Mouse (Mus musculus): ENCODE data around the gene Gm20388. TPM values are rescaled to one million over a fixed set of nuclear protein-coding genes. Genes with fewer than 3 reads are reported as not detected.

Gene Gm20388
- total RNA-seq, 2 experiments from 2014 or later: 1.3 to 8.5 TPM

DNA sequence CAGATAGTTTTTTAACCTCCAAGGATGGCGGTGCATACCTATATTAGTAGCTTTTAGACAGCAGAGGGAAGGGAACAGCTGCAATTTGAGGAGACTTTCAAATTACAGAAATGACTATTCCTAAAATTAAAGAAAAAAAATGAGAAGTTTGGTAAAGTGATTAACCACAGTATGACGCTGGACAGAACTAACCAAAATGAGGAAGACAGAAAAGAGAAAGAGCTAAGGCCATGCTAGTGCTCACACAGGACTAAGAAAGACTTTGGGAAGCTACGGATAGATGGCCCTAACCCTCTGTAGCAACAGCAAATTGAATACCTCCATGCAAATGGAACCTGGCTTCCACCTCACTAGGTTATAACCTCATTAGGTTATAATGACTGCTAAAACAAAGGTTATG lies 3012.3 kb downstream of the Gm20388 start:
- DNase-seq (ENCODE audit: low spot score in 2 of 2): no peak

DNA sequence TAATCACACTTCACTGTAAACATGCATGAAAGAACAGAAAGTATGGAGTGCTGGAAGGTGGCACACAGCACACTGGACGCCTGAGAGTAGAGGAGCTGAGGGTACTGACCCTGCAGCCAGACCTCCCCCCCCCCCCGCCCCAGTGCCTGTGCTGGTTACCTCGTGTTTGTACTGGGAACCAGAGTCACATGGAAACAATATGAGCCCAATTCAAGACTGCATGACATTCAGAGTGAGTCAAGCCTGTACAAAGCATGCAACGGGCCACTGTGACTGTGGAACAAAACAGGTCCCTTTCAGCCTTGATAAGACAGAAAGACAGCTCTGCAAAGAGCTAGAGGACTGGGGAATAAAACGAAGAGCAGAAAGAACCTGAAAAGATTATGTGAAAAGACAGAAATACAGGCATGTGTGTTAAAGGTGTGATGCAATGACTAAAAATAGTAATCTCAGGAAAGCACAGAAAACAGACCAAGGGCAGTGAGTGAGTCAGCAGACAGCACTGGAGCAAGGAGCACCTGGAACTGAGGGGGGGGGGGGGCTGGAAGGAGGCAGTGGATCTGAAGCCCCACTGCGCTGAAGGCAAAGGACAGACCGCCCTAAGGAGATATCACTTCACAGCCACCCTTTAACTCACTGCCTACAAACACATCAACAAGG lies 3012.9 kb downstream of the Gm20388 start:
- DNase-seq (ENCODE audit: low spot score in 2 of 2): no peak

DNA sequence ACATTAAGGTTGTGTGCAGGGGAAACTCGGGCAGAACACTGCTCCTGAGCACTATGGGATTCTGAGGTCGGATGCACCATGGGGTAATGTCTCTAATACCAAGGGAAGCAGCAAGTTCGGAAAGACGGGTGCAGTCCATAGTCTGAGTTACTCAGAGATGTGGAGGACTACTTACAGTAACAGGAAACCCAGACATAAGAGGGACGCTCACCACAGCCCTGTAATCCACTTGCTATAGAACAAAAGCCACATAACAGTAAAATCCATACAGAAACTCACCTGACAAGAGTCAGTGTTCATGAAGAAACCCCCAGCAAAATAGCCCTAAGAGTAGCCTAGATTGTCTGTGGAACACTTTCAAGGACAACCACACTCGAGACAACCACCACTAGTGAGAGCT lies 3013.4 kb downstream of the Gm20388 start:
- DNase-seq (ENCODE audit: low spot score in 2 of 2): no peak

DNA sequence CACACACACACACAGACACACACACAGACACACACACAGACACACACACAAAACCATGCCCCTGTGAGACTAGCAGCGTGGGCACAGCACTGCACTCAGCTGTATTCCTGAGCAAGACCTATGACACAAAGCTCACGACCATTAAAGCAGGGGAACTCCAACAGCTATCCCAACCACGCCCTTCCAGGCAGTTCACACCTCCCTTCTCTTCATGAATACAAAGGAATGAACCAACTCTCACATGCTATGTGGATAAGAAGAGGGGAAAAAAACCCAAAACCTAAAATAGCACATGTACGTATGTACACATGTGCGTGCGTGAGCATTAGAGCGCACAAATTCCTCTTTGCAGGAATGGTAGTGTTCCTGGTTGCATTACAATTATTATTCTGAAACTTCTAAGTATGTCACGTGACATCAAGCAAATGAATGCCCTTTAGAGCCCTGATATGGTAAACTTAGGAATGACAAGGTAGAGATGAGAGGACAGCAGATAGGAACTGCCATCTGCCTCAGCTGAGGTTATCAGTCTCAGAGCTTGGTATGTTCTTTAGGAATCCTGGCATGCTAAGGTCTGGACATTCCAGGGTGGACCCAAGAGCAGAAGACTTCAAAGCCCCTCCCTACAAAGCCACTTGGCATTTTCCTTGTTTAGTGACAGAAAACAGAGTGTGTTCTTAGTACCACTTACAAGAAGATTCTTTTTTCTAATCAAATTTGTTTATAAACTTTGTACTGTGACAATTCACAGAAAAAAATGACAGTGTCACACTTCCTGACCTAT lies 3015.5 kb downstream of the Gm20388 start:
- DNase-seq (ENCODE audit: low spot score in 2 of 2): no peak

DNA sequence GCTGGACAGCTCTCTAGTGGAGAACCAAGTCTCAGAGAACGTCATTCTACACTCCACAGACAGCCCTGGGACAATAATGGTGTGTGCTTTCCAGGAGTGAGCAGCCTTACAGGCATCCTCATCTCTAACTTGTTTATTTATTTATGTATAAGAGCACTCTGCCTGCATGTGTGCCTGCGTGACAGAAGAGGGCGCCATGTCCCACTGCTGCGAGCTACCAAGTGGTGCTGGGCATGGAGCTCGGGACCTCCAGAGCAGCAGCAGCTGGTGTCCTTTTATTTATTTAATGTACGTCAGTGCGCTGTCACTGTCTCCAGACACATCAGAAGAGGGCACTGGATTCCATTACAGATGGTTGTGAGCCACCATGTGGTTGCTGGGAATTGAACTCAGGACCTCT lies 3016.1 kb downstream of the Gm20388 start:
- no peak for DNase-seq (ENCODE audit: low spot score in 2 of 2)

DNA sequence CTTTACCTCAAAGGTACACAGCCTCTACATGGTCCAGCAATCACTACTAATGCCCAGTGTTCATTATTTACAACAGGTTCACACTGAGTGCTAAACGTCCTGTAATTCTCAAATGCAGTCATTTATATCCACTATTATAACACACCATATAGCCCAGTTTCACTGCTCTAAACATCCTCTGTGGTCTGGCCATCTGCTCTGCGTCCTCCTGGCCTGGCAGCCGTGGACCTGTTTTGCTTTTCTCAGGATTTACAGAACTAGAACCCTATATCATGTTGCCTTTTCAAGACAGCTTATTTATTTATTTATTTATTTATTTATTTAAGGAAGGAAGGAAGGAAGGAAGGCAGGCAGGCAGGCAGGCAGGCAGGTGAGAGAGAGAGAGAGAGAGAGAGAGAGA lies 3017.2 kb downstream of the Gm20388 start:
- no peak for DNase-seq (ENCODE audit: low spot score in 2 of 2)

DNA sequence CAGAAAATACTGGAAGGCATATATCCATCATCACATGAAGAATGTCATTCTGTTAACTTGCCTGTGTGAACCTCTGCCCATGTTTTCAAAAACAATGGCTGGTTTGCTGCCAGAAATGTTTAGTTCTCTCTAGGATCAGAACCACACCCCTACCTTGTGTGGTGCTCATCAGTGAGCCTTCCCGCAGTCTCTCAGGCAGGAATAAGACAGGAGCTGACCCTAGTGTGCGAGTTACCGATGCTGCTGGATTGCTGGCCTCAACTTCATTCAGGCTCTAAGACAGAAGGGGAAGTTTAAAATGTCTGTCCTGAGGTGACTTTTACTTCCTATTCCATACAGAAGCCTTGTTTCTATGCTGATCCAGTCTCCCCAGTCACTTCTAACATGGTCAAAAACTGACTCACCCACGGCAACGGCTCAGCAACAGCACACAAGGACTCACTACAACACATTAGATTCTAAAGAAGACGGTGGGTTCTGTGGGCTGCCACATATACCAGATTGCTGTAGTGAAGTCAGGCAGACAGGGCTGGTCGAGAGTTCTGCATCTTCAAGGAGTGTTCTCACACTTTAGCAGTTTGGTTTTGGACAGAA lies 3018.1 kb downstream of the Gm20388 start:
- no peak for DNase-seq (ENCODE audit: low spot score in 2 of 2)

DNA sequence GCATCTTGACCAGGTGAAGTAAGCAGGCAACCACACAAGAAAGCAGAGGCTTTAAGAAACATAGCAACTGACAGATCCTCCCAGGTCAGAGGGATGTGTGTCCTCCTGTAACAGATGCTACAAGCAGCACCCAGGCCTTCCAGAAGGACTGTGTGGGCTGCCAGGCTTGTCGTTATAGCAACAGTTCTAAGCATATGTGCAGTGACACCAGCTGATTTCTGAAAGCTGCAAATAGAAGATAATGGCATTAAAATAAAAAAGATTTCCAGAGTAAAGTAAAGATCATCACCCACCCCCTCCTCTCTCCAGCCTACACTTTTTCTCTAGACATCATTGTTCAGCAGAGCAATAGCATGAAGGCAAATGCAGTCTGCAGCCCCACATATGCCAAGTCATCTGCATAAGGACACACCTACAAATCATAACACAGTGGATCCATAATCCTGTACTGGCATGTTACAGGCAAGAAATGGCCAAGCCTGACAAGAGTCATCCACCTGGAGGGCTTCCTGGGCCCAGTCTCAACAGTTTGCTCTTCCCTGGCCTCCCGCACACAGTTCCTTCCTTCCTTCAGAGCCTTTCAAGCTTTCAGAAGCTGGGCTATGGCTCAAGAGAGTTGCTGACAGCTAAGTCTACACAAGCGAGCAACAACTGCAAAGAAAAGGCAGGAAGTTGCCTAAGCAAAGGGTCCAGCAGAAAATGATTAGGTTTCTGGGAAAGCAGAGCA lies 3021.4 kb downstream of the Gm20388 start:
- no peak for DNase-seq (ENCODE audit: low spot score in 2 of 2)

DNA sequence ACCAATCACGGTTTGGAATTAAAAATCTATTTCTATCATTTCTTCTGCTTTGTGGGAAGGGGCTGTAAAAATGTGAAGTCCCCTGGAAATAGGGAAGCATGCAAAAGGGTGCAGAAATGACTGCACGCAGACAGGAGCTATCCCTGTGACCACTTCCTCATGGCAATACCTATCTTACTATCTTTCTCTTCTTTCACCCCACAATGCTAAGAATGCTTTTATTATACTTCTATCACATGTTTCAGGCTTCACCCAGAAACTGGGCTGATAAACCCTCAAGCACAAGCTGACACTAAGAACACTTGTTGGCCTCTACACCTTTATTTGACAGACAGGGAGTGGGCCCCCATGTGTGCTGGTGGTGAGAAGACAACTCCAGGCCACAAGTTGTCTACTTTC lies 3021.9 kb downstream of the Gm20388 start:
- DNase-seq (ENCODE audit: low spot score in 2 of 2): no peak

DNA sequence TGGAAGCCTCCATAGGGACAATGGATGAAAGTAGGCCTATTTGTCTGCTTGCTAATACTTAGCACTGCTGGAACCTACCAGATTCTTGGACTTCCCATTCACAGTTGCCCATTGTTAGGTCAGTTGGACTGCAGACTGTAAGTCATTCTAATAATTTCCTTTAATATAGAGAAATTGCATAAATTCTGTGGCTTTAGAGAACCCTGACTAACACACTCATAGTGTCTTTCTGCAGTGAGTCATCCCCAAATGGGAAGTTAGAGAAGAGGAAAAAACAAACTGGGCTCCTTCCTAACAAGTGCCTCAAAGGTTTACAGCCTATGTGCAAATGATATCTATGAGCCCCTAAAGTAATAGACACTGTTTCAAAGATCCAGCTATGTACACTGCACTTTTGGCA lies 3023.3 kb downstream of the Gm20388 start:
- DNase-seq (ENCODE audit: low spot score in 2 of 2): no peak

DNA sequence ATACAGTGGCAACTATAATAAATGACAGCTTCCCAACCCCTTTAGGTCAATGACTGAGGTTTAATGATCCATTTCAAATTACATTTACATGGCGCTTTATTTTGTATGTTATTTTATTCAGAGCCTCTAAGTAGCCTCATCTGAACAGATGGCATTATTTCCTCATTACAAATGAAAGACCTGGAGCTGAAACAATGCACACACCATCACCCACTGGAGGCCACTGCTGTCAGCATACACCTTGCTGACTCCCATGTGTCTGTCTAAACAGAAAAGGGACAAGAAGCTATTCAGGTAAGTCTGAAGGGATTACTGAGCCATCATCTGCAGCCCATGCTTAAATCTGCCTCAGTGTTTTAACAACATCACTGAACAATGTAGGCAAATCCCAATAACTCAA lies 3024.5 kb downstream of the Gm20388 start:
- no peak for DNase-seq (ENCODE audit: low spot score in 2 of 2)

DNA sequence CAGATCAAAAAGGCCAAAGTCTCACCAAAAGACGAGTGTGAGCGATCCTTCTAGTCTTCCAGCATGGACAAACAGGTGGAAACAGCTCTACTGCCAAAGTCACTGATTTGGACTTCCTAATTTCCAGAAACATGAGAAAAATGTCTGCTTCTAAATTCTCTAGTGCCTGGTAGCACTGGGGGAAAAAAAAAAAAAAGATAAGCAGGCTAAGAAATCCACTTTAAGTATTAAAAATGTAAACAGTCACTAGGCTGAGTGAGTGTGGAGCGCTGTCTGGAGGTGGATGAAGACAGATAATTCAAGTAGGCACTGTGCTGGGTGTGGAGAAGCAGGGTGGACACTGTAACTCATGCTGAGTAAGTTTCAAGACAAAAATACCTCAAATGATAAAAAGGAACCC lies 3025.3 kb downstream of the Gm20388 start:
- DNase-seq (ENCODE audit: low spot score in 2 of 2): no peak

DNA sequence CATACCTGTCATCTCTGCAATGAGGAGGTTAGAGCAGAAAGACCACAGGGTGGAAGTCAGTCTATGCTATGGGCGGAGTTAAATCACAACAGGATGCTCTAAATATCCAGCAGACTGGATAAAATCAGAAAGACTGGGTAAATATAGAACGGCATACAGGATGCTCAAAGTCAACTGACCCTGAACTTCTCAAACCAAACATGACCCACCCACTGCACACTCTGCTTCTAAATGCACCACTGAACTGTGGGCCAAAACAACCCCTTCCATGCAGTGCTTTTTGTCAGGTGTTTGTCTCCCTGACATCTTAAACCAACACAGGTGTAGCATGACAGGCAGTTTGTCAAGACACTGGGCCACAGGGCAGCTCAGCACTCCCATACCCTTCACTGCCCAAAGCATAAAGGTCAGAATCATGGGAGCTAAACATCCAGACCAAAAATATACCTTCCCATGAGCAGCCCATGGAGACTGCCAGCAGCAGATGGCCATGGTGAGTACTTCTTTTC lies 3027.0 kb downstream of the Gm20388 start:
- DNase-seq (ENCODE audit: low spot score in 2 of 2): no peak

DNA sequence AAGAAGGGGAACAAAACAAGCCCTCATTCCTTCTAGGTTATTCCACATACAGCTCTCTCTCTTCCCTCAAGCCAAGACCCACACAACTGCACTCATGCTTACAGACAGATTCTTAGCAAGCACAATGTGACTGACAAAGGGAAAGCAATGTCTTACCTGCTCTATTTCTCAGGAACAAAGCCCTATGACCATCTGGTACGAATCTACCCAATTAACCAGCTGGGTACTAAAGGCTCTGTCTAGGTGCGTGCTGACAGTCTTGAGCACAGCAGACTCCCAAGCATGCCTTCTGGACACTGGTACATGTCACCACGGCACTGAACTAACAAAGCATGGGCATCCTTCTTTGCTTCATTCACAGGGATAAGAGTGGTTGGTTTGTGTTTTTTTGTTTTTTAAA lies 3027.5 kb downstream of the Gm20388 start:
- DNase-seq (ENCODE audit: low spot score in 2 of 2): no peak

DNA sequence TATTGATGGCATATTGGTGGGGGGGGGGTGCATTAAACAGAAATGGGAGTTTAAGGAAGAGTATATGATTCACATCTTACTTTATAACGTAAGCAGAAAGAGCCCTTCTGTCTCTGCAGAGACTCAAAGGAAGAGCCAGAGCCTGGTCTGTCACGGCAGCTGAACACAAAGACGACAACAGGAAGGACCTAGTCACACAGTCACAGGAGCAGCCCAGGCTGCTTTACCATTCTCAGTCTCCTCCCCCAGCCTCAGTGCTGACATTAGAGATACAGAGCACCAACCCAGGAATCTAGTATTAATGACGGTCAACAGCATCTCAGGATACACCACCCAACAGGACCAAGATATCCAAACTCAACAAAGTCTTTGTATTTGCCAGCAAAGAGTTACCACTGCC lies 3027.9 kb downstream of the Gm20388 start:
- DNase-seq (ENCODE audit: low spot score in 2 of 2): no peak

DNA sequence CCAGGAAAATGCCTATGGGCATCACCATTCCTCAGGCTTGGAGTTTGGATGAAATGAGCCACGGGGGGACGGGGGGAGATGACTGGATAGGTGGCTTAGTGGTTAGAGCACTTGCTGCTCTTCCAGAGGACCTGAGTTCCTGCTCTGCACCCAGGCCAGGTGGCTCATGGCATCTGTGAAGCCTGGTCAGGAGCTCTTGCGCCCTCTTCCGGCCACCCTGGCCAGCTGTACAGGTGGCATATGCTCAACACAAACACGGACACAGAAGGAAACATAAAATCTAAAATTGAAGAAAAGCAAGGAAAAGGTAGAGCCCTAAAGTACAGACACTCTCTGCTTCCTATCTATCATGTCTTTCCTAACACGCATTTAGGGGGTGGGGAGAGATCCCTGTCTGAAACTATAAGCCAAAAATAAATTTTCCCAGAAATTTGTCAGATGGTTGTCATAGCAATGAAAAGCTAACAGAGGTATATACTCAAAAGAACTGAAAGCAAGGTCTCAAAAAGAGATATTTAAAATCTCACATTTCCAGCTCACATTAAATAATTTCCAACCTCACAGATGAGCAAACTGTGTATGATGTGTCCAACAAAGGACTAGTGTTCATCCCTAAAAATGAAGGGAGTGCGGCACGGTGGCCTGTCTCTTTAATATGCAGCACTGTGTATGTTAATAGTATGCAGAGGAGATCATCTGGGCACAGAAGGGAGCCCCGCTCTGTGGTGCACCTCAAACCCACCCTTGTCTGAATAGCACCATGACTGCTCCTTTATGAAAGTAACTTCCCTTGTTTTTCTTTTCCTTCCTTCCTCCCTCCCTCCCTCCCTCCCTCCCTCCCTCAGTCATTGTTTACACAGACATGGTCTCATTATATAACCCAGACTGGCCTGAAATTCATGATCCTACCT lies 3032.4 kb downstream of the Gm20388 start:
- DNase-seq (ENCODE audit: low spot score in 2 of 2): no peak

DNA sequence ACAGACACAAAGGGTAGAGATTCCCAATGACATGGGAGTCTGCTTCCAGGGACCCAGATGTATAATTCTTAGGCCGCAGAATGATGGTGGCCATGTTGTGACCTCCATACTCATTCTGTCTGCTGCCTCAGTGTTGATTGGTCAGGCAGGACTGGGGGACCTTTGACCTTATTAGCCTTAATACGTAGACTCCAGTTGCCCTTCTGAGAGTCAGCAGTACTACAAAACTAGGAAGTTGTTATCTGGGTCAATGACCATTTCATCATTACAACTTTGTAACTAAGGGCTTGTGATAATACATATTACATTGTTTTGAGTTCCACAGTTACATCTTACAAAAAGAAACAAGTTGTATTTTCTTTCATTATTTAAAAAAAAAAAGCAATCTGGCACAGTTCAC lies 3035.1 kb downstream of the Gm20388 start:
- no peak for DNase-seq (ENCODE audit: low spot score in 2 of 2)

DNA sequence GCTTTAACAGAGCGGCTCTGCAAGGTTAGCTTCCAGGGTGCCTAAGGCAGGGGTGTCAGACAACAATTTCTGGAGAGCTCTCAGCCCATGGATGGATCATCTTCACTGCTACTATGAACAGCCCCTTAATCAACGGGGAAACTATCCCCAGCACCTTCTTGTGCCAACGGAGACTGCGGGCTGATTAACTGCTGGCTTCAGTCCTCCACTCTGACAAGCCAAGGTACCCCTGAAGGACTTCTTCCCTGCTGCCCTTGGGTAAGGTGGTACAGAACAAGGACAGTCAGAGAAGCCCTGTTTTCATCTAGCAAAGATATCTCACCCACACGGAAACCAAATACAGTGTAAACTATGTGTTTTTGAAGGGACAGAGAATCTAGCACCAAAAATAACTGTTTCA lies 3039.1 kb downstream of the Gm20388 start:
- no peak for DNase-seq (ENCODE audit: low spot score in 2 of 2)

DNA sequence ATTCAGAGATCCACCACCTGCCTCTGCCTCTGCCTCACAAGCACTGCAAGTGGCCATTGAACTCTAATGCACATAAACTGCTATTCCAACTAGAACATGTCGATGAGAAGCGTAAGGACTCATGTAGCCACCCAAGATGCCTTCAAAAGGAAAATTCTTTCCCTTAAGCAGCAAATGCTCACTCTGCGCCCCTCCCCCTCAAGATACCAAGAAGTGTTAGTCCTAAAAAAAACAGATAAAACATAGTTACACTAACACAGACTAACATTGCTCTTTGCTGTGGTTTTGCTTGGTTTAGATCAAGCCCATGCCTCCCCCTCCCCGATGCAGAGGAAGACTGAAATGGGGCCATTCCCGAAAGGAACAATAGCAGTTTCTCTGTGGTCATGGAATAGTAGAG lies 3040.8 kb downstream of the Gm20388 start:
- no peak for DNase-seq (ENCODE audit: low spot score in 2 of 2)

DNA sequence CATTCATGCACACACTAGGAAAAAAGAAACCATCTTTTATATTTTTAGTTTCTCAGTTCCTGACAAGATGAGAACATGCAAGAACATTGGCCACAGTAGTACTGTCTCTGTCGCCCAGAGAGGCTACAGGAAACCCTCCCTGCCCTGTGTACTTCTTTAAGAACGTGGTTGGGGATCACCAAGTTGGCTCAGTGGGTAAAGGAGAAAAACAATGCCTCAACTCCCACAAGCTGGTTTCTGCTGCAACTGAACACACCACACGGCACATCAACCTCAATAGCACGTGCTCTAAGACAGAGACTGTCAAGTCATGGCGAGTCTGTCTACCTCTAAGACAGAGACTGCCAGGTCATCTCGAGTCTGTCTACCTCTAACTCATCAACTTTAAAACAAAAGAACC lies 3042.4 kb downstream of the Gm20388 start:
- DNase-seq (ENCODE audit: low spot score in 2 of 2): no peak

Measured in adrenal gland, adult 18-20 months (tissue).